Mouse (Mus musculus): ENCODE measurements around the gene Kcnc3. TPM values are rescaled to one million over a fixed set of nuclear protein-coding genes. Genes with fewer than 3 reads are reported as not detected.
A peak's percentile ranks its signal among the peaks of the same experiment; 100 is the strongest.

The Kcnc3 gene
- polyA plus RNA-seq, 1 experiment from 2014 or later, result 0.20 TPM

DNA sequence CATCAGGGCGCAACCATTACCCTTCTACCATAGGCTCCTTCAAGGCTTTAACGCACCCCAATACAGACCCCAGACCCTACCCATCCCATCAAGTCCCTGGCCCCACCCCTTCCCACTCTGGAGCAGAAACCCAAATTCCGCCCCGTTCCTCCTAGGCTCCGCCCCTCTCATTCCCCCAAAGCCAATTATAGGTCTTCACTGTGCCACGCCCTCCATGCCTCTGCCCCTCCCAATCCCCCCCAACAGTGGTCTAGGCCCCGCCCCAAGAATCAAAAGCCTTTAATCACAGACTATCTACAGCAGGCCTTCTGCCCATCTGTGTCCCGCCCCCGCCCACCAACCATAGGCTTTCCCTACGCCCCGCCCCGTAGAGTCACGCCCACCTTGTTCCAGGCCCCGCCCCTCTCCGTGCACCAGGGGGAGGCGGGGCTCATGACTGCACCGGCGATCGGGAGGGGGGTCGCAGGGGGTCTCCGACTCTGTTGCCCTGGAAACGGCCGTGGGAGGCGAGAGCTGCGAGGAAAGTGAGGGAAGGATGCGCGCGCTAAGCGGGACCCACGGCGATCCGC is 37.2 kb upstream of the Kcnc3 start:
- TF ChIP-seq CTCF (IDR thresholded peaks at IDR 0.05; ENCODE audit: low read depth), result no peak
- H3K9me3 ChIP-seq (ENCODE audit: control insufficient read depth), result no peaks in the 10 kb centered on the region
- ATAC-seq, result peak; percentile 78
- H3K4me1 ChIP-seq (replicated peaks; ENCODE audit: control insufficient read depth, insufficient read depth, low read length), result no peaks in the 10 kb centered on the region
- H3K4me2 ChIP-seq (replicated peaks; ENCODE audit: low read depth), result peak overlapping the region; percentile 63
- peak overlapping the region; percentile 61 for H3K4me3 ChIP-seq (ENCODE audit: low read depth, low read length)
- WGBS, result under 1% methylated on average over 32 of the region's 32 CpGs
- peaks cover 33% of the 10 kb centered on the region for H3K36me3 ChIP-seq (ENCODE audit: control insufficient read depth, insufficient read depth)
- H3K27me3 ChIP-seq (replicated peaks; ENCODE audit: control insufficient read depth, insufficient read depth, low read length), result no peaks in the 10 kb centered on the region
- peak overlapping the region; percentile 56 for H3K9ac ChIP-seq (ENCODE audit: low read depth, low read length)
- H3K27ac ChIP-seq (ENCODE audit: low read depth, low read length), result peak overlapping the region; percentile 95

- 0 out of 2 replicates have a peak, but pooled peaks have one; percentile 4 for TF ChIP-seq CTCF (IDR thresholded peaks at IDR 0.05; ENCODE audit: low read depth)
- WGBS, result under 1% methylated on average over 22 of the region's 22 CpGs
- Histone ChIP-seq H3K4me2 (replicated peaks; ENCODE audit: low read depth) (peak within 1 kb of the TSS; percentile 70), H3K4me3 (ENCODE audit: low read depth, low read length) (peak within 1 kb of the TSS; percentile 61), H3K27ac (ENCODE audit: low read depth, low read length) (peak within 1 kb of the TSS; percentile 95), H3K27me3 (replicated peaks; ENCODE audit: control insufficient read depth, insufficient read depth, low read length) (no peaks in the 10 kb centered on the region), H3K4me1 (replicated peaks; ENCODE audit: control insufficient read depth, insufficient read depth, low read length) (no peaks in the 10 kb centered on the region), H3K36me3 (ENCODE audit: control insufficient read depth, insufficient read depth) (peaks cover 33% of the 10 kb centered on the region), H3K9ac (ENCODE audit: low read depth, low read length) (peak within 1 kb of the TSS; percentile 56), H3K9me3 (ENCODE audit: control insufficient read depth) (no peaks in the 10 kb centered on the region)
- peak; percentile 84 for ATAC-seq
Measured at GRCm38 (mm10) chr7:44553826-44554225, 36.6 kb upstream of the Kcnc3 start, which contains the start of gene Nr1h2. TSS of gene Nr1h2 (minus strand) at chr7:44553951.

GRCm38 (mm10) chr7:44557629-44558028 is 32.8 kb upstream of the Kcnc3 start:
- H3K4me1 ChIP-seq (replicated peaks; ENCODE audit: control insufficient read depth, insufficient read depth, low read length), result no peaks in the 10 kb centered on the region
- no peaks in the 10 kb centered on the region for H3K36me3 ChIP-seq (ENCODE audit: control insufficient read depth, insufficient read depth)
- H3K9me3 ChIP-seq (ENCODE audit: control insufficient read depth), result no peaks in the 10 kb centered on the region
- no peaks in the 10 kb centered on the region for H3K27me3 ChIP-seq (replicated peaks; ENCODE audit: control insufficient read depth, insufficient read depth, low read length)
- ATAC-seq, result no peak
- no peak overlapping the region for H3K9ac ChIP-seq (ENCODE audit: low read depth, low read length)
- peak overlapping the region; percentile 70 for H3K27ac ChIP-seq (ENCODE audit: low read depth, low read length)
- WGBS, result 64% methylated on average over 2 of the region's 2 CpGs
- no peak overlapping the region for H3K4me3 ChIP-seq (ENCODE audit: low read depth, low read length)
- no peak overlapping the region for H3K4me2 ChIP-seq (replicated peaks; ENCODE audit: low read depth)
- TF ChIP-seq CTCF (IDR thresholded peaks at IDR 0.05; ENCODE audit: low read depth), result no peak

DNA sequence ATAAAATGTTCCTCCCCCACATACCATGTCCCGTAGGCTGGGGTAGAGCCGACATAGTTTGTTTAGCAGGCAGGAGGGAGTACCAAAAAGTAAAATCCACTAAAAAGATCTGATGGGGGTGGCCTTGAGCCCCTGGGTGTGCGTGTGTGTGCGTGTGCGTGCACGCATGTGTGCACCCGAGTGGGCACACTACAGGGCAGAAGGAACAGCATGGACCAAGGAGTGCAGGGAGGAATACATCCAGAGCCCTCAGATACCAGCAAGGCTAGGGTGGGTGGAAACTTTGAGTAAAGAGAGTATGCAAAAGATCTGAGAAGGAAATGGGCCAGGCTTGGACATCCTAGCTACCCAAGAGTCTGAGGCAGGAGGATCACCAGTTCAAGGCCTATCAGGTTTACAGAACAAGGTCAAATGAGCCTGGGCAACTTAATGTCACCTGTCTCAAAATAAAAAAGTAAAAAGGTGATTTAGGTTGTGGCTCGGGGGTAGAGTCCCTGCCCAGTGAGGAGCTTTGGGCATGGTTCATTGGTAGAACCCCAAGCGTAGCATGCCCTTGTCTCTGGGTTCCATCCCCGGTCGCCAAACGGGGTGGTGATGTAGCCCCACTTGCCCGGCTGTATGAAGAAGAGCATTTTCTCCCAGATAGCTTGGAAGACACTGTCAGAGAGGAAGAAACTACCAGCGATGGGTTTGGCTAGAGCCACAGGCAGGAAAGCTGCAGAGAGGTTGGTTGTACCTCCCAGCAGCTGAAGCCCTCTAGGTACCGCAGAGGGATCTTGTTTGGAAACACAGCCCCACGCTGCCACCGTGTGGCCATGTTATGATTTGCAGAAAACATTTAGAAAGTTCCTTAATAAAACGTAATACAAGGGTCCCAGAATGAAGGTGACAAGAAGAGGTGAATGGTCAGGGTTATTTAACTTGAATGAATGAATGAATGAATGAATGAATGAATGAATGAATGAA is 29.7 kb upstream of the Kcnc3 start:
- Histone ChIP-seq H3K4me2 (replicated peaks; ENCODE audit: low read depth) (no peak overlapping the region), H3K4me1 (replicated peaks; ENCODE audit: control insufficient read depth, insufficient read depth, low read length) (no peaks in the 10 kb centered on the region), H3K4me3 (ENCODE audit: low read depth, low read length) (no peak overlapping the region), H3K36me3 (ENCODE audit: control insufficient read depth, insufficient read depth) (no peaks in the 10 kb centered on the region), H3K27ac (ENCODE audit: low read depth, low read length) (no peak overlapping the region), H3K9ac (ENCODE audit: low read depth, low read length) (no peak overlapping the region), H3K9me3 (ENCODE audit: control insufficient read depth) (no peaks in the 10 kb centered on the region), H3K27me3 (replicated peaks; ENCODE audit: control insufficient read depth, insufficient read depth, low read length) (no peaks in the 10 kb centered on the region)
- 53% methylated on average over 18 of the region's 18 CpGs for WGBS
- no peak for ATAC-seq
- peak; percentile 87 for TF ChIP-seq CTCF (IDR thresholded peaks at IDR 0.05; ENCODE audit: low read depth)

DNA sequence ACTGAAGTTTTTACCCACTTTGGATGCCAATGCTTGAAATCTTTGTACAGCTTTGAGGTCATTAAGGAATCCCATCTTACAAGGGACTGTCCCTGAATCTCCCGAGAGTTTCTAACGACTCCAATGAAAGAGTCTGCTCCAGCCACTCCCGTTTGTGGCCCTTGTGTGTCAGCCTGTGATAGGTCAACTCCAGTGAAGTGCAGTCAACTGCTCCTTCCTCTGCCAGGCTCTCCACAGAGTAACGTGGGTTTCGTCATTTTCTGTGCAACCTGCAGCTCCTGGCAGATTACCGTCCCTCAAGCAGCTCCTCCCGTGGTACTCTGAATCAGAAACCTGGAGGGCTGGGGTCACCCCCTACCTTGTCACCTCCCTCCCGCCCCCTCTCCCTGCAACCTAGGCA is 27.2 kb upstream of the Kcnc3 start:
- no peak overlapping the region for H3K4me2 ChIP-seq (replicated peaks; ENCODE audit: low read depth)
- no peak overlapping the region for H3K27ac ChIP-seq (ENCODE audit: low read depth, low read length)
- no peak for TF ChIP-seq CTCF (IDR thresholded peaks at IDR 0.05; ENCODE audit: low read depth)
- no peak overlapping the region for H3K4me3 ChIP-seq (ENCODE audit: low read depth, low read length)
- H3K27me3 ChIP-seq (replicated peaks; ENCODE audit: control insufficient read depth, insufficient read depth, low read length), result no peaks in the 10 kb centered on the region
- 41% methylated on average over 8 of the region's 8 CpGs for WGBS
- no peak overlapping the region for H3K9ac ChIP-seq (ENCODE audit: low read depth, low read length)
- no peaks in the 10 kb centered on the region for H3K36me3 ChIP-seq (ENCODE audit: control insufficient read depth, insufficient read depth)
- H3K9me3 ChIP-seq (ENCODE audit: control insufficient read depth), result no peaks in the 10 kb centered on the region
- H3K4me1 ChIP-seq (replicated peaks; ENCODE audit: control insufficient read depth, insufficient read depth, low read length), result no peaks in the 10 kb centered on the region
- no peak for ATAC-seq

DNA sequence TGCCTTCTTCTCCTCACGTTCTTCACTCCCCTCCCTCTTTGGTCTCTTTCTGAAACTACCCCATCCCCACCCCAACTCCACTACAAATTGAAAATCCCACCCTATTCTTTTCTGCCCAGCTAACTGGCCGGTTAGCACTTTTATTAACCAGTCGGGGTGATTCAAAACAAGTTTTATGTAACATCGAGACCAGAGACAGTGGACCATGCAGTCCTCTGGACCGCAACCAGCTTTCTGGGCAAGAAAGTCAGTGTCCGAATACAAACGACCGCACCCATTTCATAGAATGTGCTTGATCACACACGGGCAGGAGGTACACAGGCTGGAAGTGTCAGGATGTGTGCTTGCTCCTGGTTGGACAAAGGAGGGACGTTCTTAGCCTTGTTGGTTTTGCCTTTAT is 26.0 kb upstream of the Kcnc3 start:
- Histone ChIP-seq H3K9me3 (ENCODE audit: control insufficient read depth) (no peaks in the 10 kb centered on the region), H3K27me3 (replicated peaks; ENCODE audit: control insufficient read depth, insufficient read depth, low read length) (no peaks in the 10 kb centered on the region; the same call in 1 of the 2 replicates), H3K36me3 (ENCODE audit: control insufficient read depth, insufficient read depth) (no peaks in the 10 kb centered on the region), H3K4me3 (ENCODE audit: low read depth, low read length) (no peak overlapping the region), H3K4me2 (replicated peaks; ENCODE audit: low read depth) (no peak overlapping the region), H3K9ac (ENCODE audit: low read depth, low read length) (no peak overlapping the region), H3K4me1 (replicated peaks; ENCODE audit: control insufficient read depth, insufficient read depth, low read length) (no peaks in the 10 kb centered on the region), H3K27ac (ENCODE audit: low read depth, low read length) (no peak overlapping the region)
- WGBS, result 83% methylated on average over 10 of the region's 10 CpGs
- no peak for ATAC-seq
- TF ChIP-seq CTCF (IDR thresholded peaks at IDR 0.05; ENCODE audit: low read depth), result no peak

All from intestine, postnatal 0 days (tissue).